Mouse (Mus musculus) heart, adult 8-10 months (tissue): ENCODE measurements around the gene Syt16. TPM values are rescaled to one million over a fixed set of nuclear protein-coding genes. Genes with fewer than 3 reads are reported as not detected.

ENCODE experiments used
- DNase-seq: peaks from one replicate; pipeline ENCODE4 v3.0.0; 2022; ENCODE audit warnings: low spot score
- total RNA-seq, 4 experiments: library from RNA; stranded (reverse); gene quantifications; 2 replicates each; pipeline ENCODE4 v1.2.4; 2022

The Syt16 gene
- total RNA-seq, 4 experiments from 2014 or later, result not detected

- DNase-seq, result peak; percentile 21
Measured at GRCm38 (mm10) chr12:74009448-74009911, 12.0 kb downstream of the Syt16 start.

- peak; percentile 80 for DNase-seq
Measured at GRCm38 (mm10) chr12:74013739-74014138, 16.3 kb downstream of the Syt16 start.

- peak; percentile 17 for DNase-seq
Measured at GRCm38 (mm10) chr12:74014739-74015270, 17.3 kb downstream of the Syt16 start.

GRCm38 (mm10) chr12:74015491-74015890 is 18.0 kb downstream of the Syt16 start:
- no peak for DNase-seq

GRCm38 (mm10) chr12:74023260-74023659 is 25.8 kb downstream of the Syt16 start:
- DNase-seq, result no peak

DNA sequence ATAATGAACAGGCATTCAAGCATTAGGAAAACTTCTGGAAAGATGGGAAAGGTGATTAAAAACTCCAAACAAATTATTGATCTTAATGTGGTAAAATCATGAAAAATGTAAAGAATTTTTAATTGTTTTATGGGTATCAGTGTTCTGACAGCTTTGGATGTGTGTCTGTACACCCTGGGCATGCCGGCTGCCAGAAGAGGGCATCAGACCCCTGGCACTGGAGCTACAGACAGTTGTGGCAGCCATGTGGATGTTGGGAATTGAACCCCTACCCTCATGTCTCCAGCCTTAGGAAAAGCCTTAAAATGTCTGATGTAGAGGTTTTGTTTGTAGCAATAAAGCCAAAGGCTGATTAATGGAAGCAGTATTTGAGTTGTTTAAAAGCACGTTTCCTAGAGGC is 27.5 kb downstream of the Syt16 start:
- DNase-seq, result no peak

GRCm38 (mm10) chr12:74043225-74043624 is 45.8 kb downstream of the Syt16 start:
- no peak for DNase-seq

DNA sequence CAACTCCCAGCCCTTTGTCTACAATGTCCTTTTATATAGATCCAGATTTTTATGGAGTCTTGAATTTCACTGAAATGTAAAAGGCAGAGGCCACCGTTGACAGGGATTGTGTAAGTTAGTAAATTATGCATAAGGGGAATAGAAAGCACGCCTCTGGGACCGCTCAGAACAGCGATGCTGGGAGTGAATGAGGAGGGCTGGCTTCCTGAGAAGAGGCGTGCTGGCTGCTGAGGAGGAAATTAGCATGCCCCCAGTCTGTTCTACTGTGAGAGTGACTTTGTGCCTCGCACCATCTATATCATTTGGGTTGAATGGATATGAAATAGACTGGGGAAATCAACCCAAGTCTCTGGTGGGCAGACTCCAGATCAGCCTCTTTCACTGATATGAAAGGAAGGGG is 46.3 kb downstream of the Syt16 start:
- no peak for DNase-seq

DNA sequence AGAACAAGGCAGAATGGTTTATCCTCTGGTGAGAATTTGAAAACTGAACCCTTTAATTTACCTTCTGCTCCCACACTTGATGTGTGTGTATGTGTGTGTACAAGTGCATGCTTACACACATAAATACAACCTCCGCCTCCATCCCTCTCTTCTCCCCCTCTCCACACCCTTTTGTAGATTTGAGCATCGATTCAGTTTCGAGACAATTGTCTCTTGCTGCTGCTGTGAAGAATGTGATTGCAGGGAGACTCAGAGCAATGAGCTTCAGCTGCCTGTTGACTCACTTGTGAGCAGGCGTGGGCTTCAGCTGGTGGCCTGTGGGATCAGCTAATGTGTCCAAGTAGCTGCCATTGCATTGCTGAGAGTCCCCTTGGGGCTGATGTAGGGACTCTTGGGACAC is 46.8 kb downstream of the Syt16 start:
- no peak for DNase-seq

GRCm38 (mm10) chr12:74055336-74055931 is 58.0 kb downstream of the Syt16 start:
- no peak for DNase-seq

DNA sequence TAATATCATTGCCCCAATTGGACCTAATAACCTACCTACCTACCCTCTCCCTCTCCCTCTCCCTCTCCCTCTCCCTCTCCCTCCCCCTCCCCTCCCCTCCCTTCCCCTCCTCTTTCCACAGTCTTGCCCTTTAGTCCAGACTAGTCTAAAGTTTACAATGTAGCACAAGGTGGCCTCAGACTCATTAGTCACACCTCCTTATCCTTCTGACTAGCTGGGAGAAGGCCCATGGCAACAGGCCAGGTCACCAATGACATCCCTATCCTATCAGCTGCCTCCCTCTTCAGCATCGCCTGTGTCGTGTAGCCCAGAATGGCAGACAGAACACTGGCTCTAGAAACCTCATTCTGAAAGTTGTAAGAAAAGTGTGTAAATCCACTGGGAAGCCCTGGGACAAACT is 58.7 kb downstream of the Syt16 start:
- no peak for DNase-seq

DNA sequence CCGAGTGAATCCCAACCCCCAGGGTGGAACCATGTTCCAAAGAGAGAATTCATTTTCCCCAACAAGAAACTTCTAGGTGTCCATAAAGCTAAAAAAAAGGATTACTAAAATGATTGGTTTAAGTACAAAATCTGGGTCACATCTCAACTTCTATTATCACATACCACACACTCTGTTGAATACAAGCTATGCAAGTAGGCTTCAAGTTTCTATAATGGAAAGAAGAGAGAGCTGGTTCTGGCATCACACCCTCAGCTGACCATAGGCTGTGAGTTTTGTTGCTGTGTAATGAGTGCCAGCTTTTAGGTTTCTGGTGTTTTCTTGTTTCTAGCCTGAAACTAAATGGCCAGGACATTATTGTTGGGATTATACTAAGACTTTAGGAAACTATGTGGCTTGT is 65.1 kb downstream of the Syt16 start:
- no peak for DNase-seq

- DNase-seq, result no peak
Measured at GRCm38 (mm10) chr12:74068912-74069311, 71.5 kb downstream of the Syt16 start.

DNA sequence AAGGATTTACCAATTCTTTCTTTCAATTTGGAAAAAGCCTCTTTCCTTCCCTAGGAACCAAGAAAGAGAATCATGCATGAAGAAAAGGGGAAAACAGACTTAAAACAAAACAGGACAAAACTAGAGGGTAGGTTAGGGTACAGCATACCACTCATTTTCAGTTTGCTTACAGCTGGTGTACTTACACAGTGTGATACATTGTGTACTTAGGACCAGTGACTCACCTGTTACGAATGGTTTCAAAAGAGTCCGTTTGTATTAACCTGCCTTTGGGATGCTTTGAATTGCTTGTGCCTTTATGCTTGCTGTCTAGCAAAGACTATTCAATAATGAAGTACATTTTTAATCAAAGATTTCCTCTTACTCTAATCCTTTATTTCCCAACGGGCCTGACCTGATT is 78.1 kb downstream of the Syt16 start:
- no peak for DNase-seq

GRCm38 (mm10) chr12:74076091-74076490 is 78.6 kb downstream of the Syt16 start:
- DNase-seq, result no peak

DNA sequence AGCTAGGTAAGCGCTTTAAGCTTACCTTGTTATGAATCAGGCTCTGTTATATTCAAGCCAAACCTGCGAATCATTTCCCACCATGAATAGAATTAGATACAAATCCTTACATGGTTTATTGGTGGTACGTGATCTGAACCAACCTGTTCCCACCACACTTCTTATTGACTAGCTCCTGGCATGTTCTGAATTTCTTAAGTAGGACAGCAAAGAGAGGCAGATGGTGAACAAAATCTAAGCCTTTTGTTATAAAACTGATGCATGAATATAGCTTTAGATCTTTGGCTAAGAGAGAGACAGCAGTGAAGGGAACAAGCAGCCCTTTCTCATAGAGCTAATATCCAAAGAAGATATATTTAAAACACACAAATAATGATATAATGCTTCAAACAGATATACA is 83.7 kb downstream of the Syt16 start:
- DNase-seq, result no peak

DNA sequence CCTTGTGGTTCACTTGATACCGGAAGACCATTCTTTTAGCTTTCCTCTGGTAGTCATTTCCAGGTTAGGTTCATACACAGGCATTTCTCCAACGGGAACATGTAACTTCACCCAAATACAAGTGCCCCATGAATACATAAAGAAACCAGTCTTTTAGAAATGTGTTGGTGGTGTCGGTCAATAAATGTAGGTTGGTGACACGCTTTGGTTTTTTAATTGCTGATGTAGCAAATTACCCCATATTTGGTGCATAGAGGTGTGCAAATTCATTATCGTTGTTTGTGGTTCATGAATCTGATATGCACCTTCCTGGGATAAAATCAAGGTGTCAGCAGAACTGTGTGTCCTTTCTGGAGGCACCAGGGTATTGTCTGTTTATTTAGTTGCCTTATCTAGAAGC is 86.9 kb downstream of the Syt16 start:
- DNase-seq, result no peak

- DNase-seq, result no peak
Measured at GRCm38 (mm10) chr12:74087086-74087485, 89.6 kb downstream of the Syt16 start.

GRCm38 (mm10) chr12:74089342-74090131 is 92.1 kb downstream of the Syt16 start:
- no peak for DNase-seq

GRCm38 (mm10) chr12:74092546-74092945 is 95.1 kb downstream of the Syt16 start:
- no peak for DNase-seq

- no peak for DNase-seq
Measured at GRCm38 (mm10) chr12:74093110-74093509, 95.6 kb downstream of the Syt16 start.

- DNase-seq, result no peak
Measured at GRCm38 (mm10) chr12:74094701-74095100, 97.2 kb downstream of the Syt16 start.
